Mouse (Mus musculus) A20 (cell line): ENCODE data around the gene Samhd1.
A peak's percentile ranks its signal among the peaks of the same experiment; 100 is the strongest.
"Not testable (repeated sequence)": the region's sequence is repeated elsewhere in the genome, so short reads cannot be mapped to it uniquely, and the experiment has no call there.

Experiments
- DNase-seq: peaks from one replicate; pipeline ENCODE4 v3.0.0-alpha.2; 2011; ENCODE audit warnings: low read depth, low spot score

Samhd1 gene

DNA sequence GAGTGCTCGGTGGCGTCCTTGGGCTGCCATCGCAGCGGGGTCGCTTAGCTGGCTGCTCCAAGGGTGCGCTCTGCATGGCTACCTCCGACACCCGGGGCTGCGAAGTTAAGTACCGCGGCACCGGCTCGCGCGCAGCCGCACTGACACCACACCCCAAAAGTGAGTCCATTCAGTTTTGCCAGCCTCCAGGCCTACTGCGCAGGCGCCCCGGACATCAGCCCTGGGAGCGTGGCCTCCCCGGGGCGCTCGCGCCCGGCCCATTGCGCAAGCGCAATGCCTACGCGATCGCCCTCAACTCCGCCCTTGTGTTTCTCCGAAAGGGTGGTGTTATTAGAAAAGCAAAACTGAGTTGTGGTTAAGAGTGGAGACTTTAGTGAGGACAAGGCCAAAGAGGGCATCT, at the start of gene Samhd1:
Gene Samhd1, minus strand, starts transcription at position 252 of the 400 bp plus-strand sequence.
- DNase-seq: peak; percentile 99

DNA sequence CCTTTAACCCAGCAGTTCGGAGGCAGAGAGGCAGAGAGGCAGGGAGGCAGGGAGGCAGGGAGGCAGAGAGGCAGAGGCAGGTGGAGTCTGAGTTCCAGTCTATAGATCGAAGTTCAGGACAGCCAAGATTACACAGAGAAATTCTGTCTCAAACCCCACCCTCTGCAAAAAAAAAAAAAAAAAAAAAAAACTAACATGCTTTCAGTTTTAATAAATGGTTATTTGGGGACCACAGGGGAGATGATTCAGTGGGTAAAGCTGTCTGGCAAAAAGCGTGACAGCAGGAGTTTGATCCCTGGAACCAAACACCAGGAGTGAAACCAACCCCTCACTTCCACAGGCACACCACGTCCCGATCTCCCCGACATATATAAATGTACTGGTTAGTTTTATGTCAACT, 43.1 kb upstream of the Samhd1 start:
- DNase-seq: no peak

DNA sequence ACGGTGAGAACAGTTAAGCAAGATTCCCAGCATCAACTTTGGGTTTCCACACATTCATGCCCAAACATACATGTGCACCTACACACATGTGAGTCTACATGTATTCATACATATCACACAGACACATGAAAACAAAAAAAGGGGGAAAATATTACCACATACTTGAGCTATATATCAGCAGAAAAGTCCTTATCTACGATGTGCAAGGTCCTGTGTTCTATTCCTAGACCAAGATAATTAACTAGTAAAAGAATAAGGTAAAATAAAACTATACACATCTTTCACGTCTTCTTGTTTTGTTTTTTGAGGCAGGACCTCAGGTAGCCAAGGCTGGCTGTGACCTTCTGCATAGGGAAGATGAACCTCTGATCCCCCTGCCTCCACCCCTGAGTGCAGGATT, 41.2 kb upstream of the Samhd1 start:
- DNase-seq: no peak

DNA sequence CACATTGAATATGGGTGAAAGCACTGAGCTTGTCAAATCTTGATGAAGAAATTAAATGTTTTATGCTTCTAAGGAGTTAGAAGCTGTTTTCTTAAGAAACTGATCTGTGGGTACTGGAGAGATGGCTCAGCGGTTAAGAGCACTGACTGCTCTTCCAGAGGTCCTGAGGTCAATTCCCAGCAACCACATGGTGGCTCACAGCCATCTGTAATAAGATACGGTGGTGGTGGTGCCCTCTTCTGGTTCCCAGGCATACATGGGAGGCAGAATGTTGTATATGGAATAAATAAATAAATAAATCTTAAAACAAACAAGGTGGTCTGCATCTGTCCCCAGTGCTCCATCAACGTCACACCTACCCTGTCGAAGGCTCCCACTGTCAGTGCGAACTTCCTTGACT, 39.4 kb upstream of the Samhd1 start:
- DNase-seq: peak; percentile 16

DNA sequence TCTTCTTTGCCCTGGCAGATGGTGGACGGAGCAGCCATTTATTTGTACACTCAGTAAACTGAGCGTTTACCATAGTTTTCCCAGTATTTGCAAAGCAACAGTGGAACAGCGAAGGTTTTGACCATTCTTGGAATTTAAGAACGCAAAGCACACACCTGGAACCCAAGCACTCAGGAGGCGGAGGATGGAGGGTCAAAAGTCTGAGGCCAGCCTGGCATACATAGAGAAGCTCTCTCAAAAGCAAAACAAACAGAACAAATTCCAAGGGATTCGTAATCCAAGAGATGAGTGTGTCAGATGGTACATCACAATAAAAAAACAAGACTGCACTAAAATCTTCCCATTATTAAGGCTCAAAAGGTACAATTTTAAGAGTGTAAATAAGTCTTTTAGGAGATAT, 38.5 kb upstream of the Samhd1 start:
- no peak for DNase-seq

DNA sequence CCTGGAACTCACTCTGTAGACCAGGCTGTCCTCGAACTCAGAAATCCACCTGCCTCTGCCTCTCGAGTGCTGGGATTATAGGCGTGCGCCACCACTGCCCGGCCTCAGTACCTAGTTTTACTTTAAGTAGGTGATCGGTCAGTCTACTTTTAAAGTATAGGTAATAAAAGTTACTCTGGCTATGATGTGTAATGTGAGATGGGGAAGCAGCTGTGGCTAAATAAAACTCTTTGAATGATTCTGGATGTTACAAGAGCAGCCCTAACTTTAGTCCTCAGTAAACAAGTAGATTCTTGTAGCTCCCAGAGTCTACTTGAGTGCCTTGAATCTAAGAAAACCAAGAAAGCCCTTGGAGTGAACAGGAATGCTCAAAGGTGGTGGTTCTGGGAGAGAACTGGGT, 37.9 kb upstream of the Samhd1 start:
- no peak for DNase-seq

DNA sequence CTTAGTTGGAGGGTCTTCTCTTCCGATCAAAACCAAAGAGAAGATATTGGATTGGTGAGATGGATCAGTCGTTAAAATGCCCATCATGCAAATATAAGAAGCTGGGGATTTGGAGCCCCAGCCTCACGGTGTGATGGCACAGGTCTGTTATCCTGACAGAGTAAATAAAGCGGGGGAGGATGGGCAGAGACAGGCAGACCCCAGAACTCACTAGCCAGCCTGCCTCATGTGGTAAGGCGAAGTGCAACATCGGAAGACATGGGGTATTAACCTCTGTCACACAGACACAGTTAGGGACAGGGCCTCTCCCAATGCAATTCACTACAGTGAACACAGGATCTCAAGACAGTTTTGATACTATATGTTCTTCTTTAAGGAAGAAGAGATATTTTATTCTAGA, 35.6 kb upstream of the Samhd1 start:
- no peak for DNase-seq

DNA sequence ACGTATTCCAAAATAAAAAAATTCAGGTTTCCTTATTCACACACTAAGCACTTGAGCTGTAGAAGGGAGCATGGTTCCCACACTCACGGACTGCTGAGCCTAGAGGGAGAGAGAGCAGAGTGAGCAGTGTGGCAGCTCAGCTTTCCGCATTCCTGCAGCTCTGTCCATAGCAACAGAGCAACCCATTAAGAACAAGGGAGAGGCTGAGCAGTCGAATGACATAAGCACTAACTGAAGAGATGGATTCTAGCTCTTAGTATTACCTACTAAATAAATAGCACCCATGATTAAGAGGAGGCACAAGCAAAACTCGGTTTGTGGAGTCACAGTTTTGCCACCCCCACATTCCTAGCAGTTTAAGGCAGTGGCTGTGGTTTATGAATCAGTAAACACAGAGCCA, 35.1 kb upstream of the Samhd1 start:
- DNase-seq: no peak

DNA sequence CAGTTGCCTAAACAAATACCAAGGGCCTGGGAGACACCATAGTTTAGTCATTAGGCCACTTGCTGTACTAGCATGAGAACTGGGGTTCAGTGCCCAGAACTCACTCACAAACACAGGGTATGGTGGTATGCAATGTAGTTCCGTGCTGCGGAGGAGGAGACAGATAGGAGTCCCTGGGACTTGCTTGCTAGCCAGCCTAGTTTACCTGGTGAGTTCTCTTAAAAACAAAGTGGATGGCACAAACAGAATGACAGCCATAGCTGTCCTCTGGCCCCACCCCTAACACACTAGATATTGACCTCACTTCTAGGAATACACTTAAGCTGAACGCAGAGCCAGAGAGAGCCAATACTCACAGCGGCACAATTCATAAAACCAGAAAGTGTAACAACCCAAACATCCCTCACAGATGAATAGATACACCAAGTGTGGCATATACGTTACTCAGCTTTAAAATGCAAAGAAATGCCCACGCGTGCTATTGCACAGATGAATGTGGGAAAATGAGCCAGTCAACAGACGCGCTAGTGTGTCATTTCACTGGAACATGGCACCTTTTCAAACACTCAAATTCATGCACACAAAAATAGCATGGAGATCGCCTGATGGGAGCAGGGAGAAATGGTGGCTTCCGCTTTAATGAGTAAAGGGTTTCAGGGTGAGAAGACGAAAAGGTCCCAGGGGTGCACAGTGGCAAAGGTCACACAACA, 31.5 kb upstream of the Samhd1 start:
- no peak for DNase-seq

DNA sequence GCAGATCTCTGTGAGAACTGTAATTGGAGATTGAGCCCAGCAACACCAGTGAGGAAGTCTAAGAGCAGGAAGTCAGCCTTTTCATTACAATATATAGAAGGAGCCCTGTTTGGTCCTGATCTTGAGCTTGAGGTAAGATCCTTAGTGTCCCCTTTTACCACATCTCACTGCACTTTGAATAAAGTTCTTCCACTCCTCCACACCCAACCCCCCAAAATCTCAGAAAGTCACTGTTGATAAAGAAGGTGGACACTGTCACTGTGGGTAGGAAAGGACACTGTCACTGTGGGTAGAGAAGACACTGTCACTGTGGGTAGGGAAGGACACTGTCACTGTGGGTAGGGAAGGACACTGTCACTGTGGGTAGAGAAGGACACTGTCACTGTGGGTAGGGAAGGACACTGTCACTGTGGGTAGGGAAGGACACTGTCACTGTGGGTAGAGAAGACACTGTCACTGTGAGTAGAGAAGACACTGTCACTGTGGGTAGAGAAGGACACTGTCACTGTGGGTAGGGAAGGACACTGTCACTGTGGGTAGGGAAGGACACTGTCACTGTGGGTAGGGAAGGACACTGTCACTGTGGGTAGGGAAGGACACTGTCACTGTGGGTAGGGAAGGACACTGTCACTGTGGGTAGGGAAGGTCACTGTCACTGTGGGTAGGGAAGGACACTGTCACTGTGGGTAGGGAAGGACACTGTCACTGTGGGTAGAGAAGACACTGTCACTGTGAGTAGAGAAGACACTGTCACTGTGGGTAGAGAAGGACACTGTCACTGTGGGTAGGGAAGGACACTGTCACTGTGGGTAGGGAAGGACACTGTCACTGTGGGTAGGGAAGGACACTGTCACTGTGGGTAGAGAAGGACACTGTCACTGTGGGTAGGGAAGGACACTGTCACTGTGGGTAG, 30.5 kb upstream of the Samhd1 start:
- DNase-seq: not testable (repeated sequence)

DNA sequence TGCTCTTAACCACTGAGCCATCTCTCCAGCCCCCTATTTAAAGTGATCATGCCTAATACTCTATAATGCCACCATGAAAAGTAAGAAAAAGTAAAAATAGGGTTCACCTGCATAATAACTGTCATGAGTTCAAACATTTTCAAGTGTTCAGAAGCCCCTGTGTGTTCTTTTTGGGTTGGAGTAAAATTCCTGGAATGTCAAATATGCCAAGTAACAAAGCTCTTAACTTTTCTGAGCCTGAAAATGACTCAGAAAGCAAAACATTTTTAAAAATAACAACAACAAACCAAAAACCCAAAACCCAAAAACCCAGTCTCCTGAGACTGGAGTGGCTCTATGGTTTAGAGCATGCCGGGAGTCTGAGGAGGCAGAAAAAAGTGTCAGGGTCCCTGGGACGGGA, 29.0 kb upstream of the Samhd1 start:
- no peak for DNase-seq

DNA sequence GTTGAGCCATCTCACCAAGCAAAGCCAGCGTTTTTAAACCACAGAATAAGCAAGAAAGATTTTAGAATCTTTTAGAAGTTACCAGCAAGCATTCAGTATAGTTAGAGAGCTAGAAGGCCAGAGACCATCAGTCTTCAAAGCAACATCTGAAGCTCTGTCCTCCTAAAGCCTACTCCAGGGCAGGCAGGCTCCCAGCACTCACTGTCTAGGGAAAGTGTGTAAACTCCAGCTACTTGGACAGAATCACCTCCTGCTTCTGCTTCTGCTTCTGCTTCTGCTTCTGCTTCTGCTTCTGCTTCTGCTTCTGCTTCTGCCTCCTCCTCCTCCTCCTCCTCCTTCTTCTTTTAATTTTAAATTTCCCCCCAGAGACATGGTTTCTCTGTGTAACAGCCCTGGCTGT, 21.0 kb upstream of the Samhd1 start:
- DNase-seq: no peak

DNA sequence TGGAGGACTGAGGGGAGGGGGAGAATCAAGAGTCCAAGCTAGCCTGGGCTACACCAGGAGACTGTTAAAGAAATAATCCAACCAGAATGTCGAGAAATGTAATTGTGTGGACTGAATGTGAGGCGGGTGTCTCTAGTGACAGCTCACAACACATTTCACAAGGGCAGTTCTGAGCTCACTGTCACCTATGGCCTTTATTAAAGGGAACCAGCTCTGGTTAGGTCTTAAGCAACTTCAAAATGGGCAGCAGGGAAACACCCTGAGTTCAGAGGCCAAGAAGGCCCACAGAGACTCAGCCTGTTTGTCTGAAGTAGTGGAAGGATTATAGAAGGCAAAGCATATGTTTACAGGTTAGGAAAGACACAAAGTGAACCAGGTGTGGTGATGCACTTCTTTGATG, 18.2 kb upstream of the Samhd1 start:
- DNase-seq: no peak

DNA sequence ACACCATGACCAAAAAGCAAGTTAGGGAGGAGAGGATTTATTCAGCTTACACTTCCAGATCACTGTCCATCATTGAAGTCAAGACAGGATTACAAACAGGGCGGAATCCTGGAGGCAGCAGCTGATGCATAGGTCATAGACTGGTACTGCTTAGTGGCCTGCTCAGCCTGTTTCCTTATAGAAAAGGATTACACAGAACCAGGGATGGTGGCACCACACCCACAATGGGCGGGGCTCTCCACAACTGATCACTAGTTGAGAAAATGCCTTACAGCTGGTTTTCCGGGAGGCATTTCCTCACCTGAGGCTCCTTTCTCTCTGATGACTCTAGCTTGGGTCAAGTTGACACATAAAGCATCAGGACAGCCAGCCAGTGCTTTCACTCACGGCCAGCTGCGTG, 13.4 kb upstream of the Samhd1 start:
- no peak for DNase-seq

DNA sequence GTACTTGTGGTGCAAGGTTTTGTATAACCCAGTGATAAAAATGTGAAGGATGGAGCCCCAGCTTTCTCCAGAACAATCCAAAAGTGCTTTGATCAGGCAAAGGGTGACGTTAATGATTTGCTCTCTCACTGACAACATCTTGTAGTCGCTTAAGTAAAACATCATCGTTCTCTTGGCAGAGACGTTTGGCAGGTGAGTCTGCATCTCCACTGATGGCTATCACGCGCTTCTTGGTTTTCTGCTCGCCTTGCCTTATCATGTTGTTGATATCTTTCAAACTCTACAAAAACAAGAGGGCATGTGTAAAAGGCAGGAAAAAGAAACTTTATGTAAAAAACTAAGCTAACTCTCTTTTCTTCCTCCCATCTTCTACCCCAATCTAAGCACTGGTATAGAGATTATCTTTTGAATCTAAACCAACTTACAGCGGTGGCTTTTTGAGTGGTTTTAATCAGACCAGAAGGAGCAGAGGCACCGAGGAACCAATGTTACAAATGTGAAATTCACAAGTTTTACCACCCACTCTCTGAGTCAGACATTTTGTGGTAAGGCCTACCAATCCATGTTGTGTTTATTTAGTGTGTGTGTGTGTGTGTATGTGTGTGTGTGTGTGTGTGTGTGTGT, 12.4 kb upstream of the Samhd1 start:
- no peak for DNase-seq

DNA sequence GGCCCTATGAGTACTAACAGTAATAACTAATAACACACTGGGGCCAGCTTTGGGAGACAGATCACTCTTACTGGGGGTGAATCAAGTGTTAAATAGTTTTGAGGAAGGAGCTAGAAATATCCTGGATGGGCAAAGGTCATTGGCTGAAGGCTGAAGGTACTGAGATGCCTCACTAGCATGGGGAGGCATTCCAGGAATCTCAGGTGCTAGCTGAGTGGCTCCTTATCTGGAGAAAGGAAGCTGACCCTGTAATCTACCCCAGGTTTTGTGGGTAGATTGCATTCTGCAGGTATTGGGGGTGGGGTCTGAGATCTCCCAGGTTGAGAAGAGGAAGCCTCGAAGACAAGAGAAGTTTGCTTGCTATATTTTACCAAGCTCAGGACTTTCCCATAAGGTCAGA, 10.1 kb upstream of the Samhd1 start:
- no peak for DNase-seq

DNA sequence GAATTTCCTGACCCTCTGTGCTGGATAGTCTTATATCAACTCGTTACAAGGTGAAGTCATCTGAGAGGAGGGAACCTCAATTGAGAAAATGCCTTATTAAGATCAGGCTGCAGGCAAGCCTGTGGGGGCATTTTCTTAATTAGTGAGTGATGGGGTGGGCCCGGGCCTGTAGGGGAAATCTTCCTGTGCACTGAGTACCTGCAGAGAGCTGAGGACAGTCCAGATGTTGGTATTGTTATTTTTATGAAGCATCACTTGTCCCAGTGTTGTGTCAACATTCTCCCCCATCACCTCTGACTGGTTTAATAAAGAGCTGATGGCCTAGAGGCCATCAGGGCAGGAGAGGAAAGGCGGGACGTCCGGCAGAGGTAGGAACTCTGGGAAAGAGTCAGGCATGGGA, 9.1 kb upstream of the Samhd1 start:
- DNase-seq: no peak

DNA sequence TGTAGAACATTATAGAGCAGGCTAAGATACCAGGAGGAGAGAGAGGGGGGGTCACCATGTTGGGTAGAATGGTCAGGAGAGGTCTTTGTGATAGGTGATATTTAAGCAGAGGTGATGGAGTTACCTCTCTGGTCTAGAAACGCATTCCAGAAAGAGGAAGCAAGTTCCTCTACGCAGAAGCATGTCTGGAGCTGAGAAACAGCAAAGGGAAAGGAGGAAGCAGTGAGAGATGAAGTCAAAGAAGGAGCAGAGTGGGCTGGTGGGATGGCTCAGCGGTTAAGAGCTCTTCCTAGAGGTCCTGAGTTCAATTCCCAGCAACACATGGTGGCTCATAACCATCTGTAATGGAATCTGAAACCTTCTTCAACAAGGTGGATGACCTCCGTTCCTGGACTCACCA, 6.9 kb upstream of the Samhd1 start:
- DNase-seq: no peak

DNA sequence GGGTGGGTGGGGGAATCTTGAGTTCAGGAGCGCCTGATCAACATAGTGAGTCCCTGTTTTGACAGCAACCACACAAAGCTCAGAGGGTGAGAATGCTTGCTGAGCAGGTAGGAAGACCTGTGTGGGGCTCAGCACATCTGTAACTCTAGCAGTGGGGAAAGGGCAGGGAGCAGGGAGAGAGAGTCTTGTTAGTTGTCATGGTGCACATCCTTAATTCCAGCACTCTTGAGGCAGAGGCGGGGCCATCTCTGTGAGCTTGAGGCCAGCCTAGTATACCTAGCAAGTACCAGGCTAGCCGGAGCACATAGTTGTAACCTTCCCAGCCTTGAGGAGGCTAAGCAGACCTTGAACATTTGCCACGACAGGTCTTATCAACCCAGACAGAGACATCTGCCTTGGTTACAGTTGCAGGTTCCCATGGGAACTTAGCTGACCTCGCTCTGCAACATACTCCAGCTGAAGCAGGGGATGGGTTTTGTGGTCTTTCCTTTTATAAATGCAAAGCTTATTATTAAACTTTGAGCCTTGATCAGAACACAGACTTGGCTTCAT, 4.3 kb upstream of the Samhd1 start:
- peak; percentile 52 for DNase-seq

DNA sequence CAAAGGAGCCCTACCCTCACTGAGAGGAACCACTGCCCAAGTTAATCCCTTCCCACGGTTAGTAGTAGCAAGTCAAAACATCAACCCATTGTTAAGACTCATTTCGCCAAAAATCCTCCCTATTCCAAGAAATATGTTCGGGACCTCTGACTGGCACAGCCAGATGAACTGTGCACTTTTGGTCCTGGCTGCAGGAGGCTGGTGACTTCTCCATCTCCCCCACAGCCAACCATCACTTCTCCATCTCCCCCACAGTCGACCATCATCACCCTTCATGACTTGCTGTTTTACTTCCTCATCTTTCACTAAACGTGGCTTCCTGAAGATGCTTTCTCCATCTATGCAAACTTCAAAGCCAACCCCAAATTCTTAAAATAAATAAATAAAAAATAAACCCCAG, 3.7 kb upstream of the Samhd1 start:
- DNase-seq: peak; percentile 70

DNA sequence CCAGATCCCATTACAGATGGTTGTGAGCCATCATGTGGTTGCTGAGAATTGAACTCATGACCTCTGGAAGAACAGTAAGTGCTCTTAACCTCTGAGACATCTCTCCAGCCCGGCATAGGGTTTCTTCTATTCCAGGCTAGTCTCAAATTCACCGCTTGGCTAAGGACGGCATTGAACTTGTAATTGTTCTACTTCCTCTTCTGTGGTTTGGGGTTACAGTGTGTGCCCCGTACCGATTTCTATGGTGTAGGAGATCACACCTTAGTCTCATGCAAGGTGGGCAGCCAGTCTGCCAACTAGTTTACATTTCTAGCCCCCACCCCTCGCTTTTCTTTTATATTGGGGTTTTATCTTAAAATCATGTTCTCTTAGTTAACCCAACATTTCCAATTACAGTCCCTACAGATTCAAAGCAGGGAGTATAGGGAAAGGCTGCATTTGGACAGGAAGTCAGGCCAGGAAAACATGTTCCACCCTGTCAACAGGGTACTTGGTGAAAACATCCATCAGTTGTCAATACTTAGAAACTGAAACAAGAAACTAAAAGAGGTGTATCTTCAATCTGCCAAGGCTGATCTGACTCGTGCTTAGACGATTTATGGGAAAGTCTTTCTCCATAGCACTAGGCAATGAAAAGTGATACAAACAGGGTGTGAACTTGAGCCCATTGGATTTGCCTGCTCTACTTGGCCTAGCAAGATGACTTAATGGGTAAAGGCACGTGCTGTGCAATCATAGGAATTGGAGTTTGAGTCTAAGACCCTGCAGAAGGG, 3.1 kb upstream of the Samhd1 start:
- peak; percentile 88 for DNase-seq

DNA sequence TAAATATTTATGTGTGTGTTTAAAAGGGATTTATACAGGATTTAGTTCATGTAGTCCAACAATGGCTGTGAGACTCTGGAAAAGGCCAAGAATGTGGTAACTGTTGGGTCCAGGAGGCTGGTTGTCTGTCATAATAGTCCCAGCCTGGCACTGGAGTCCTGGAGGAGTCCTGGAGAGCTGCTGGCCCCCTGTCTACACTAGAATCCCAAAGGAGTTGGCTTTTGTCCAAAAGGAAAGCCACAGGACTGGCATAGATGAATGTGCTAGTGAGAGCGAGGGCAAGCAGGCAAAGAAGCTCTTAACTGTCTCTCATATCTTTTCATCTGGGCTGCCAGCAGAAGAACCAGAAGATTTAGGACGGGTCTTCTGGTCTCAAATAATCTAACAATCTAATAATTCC, 1.6 kb upstream of the Samhd1 start:
- DNase-seq: no peak
